Mouse (Mus musculus): Measurements from ENCODE around the gene Lrpprc.

DNA sequence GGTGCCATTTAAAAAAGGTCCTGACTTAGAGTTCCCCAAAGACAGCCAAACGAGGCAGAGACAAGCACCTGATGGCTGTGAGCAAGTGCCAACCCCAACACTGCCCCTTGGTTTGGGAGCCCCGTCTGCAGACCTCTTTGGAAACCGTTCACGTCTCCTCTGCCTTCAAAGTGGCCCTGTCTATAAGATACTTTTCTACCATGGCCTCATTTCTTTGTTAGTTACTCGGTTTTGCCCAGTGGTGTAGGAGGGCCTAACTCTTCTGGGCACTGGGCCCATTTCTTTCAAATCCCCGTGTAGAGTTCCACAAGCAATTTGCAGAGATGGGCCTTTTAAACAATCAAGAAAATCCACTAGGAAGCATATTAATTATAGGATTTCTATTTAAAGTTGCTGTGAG, 43.4 kb downstream of the Lrpprc start:
- no peak for TF ChIP-seq CTCF (IDR thresholded peaks at IDR 0.05; ENCODE audit: extremely low read depth, insufficient read depth, low read length)
- TF ChIP-seq POLR2A (IDR thresholded peaks at IDR 0.05; ENCODE audit: extremely low read depth, insufficient read depth, low read length), result no peak
